Mouse (Mus musculus) embryo, embryonic 10.5 days (tissue): ENCODE results near the gene Csta1.

Source experiments
- DNase-seq: peaks from one replicate; pipeline ENCODE4 v3.0.0-alpha.2; 2015; ENCODE audit warnings: low spot score

Csta1 gene

GRCm38 (mm10) chr16:36071071-36071449 lies 60.0 kb downstream of the Csta1 start:
- no peak for DNase-seq
